Mouse (Mus musculus): ENCODE measurements around the gene Chst11.

DNA sequence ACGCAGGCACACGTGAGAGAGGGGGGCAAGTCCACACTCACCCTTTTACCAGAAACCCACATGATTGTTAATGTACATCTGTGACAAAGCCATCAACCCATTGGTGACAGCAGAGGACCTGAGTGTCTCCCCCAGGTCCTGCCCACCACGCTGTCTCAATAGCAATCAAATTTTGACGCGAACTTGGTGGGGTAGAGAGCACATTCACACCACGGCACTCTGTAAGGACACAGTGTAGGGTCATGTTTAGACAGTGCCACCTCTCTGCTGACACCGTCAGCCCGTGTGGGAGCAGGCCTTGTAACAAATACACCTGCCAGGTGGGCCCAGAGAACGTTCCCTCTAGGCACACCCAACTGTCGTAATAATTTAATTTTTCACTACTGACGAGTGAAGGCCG is 224.1 kb downstream of the Chst11 start:
- no peak for TF ChIP-seq CTCF (IDR thresholded peaks at IDR 0.05)
- TF ChIP-seq EP300 (IDR thresholded peaks at IDR 0.05; ENCODE audit: insufficient read depth, low read depth, low read length), result no peak
